Mouse (Mus musculus) heart, embryonic 14.5 days (tissue): ENCODE measurements at regions not wholly inside any gene's neighbourhood (a gene's known extent, or its start where the extent isn't known, plus 50 kb on each side); places are given as distances from the start of the nearest gene placed in this dataset.

ENCODE experiments used
- ATAC-seq: fragments of 200-750 bp; cut with Nextera tagmentation; 2 replicates; pipeline ENCODE4 v1.8.0; 2017; ENCODE audit warnings: low read depth, moderate TSS enrichment; ENCODE audit not compliant: insufficient number of reproducible peaks, insufficient read depth, low FRiP score
- H3K27ac ChIP-seq, 2 experiments: fragments of 200-500 bp in 1 of 2; fragments of 300-500 bp in 1 of 2; sonication (generic) in 1 of 2; replicated peaks in 1 of 2; 2 replicates each; pipeline ENCODE4 v1.5.1; 2012 to 2014; ENCODE audit warnings: low read depth in 2 of 2, low read length in 2 of 2, control low read depth in 1 of 2, mild to moderate bottlenecking in 1 of 2, mixed read lengths in 1 of 2; ENCODE audit not compliant: control insufficient read depth in 1 of 2, insufficient read depth in 1 of 2
- H3K27me3 ChIP-seq: fragments of 300-500 bp; sonication (generic); 2 replicates; pipeline ENCODE4 v1.6.1; 2014; ENCODE audit warnings: mild to moderate bottlenecking, low read length, control low read depth; ENCODE audit not compliant: control insufficient read depth, insufficient read depth
- H3K36me3 ChIP-seq: fragments of 300-500 bp; sonication (generic); 2 replicates; pipeline ENCODE4 v1.6.1; 2014; ENCODE audit warnings: mild to moderate bottlenecking, control low read depth, low read length, mixed read lengths; ENCODE audit not compliant: control insufficient read depth, insufficient read depth
- H3K4me1 ChIP-seq, 2 experiments: fragments of 200-500 bp in 1 of 2; fragments of 300-500 bp in 1 of 2; sonication (generic) in 1 of 2; 2 replicates each; pipeline ENCODE4 v1.6.1; 2012 to 2014; ENCODE audit warnings: low read length in 2 of 2, control low read depth in 1 of 2, mixed read lengths in 1 of 2; ENCODE audit not compliant: control insufficient read depth in 2 of 2, insufficient read depth in 2 of 2
- H3K4me2 ChIP-seq: fragments of 300-500 bp; sonication (generic); 2 replicates; pipeline ENCODE4 v1.6.1; 2014; ENCODE audit warnings: mild to moderate bottlenecking, low read length
- H3K4me3 ChIP-seq, 2 experiments: fragments of 200-500 bp in 1 of 2; fragments of 300-500 bp in 1 of 2; sonication (generic) in 1 of 2; 2 replicates each; pipeline ENCODE4 v1.5.1; 2012 to 2014; ENCODE audit warnings: low read length in 2 of 2, mild to moderate bottlenecking in 2 of 2, control low read depth in 1 of 2, low read depth in 1 of 2, moderate library complexity in 1 of 2; ENCODE audit not compliant: control insufficient read depth in 1 of 2, insufficient read depth in 1 of 2
- H3K9ac ChIP-seq: fragments of 300-500 bp; sonication (generic); 2 replicates; pipeline ENCODE4 v1.6.1; 2014; ENCODE audit warnings: mild to moderate bottlenecking, low read length
- H3K9me3 ChIP-seq: fragments of 300-500 bp; sonication (generic); 2 replicates; pipeline ENCODE4 v1.6.1; 2016; ENCODE audit warnings: low read length, control low read depth; ENCODE audit not compliant: control insufficient read depth
- WGBS: fragments of 180-500 bp; shearing (Covaris S2); extraction: QIAGEN DNeasy Blood & Tissue Kit; methylation state at CpG from one replicate; pipeline ENCODE4 v1.1.7; 2014; 5-methylcytosine and 5-hydroxymethylcytosine counted together

- H3K27ac ChIP-seq, result no peak overlapping the region
- no peak overlapping the region for H3K9ac ChIP-seq
- H3K36me3 ChIP-seq, result no peaks in the 10 kb centered on the region
- H3K4me2 ChIP-seq, result no peak overlapping the region
- no peak for ATAC-seq
- no peaks in the 10 kb centered on the region for H3K9me3 ChIP-seq
- no peak overlapping the region for H3K4me3 ChIP-seq
- 77% methylated on average over 9 of the region's 9 CpGs for WGBS
- H3K4me1 ChIP-seq, result peaks cover 8 to 11% of the 10 kb centered on the region in 2 experiments
- peaks cover 39% of the 10 kb centered on the region for H3K27me3 ChIP-seq
These were observed 126.7 kb downstream of the Mn1 start for GRCm38 (mm10) chr5:111543721-111544495.

- H3K27me3 ChIP-seq, result peaks cover 7% of the 10 kb centered on the region; the same call in 1 of the 2 replicates
- no peaks in the 10 kb centered on the region for H3K36me3 ChIP-seq
- ATAC-seq, result no peak
- H3K9ac ChIP-seq, result no peak overlapping the region
- H3K9me3 ChIP-seq, result no peaks in the 10 kb centered on the region
- no peak overlapping the region for H3K27ac ChIP-seq
- no peak overlapping the region for H3K4me3 ChIP-seq
- peaks cover 10 to 13% of the 10 kb centered on the region in 2 experiments for H3K4me1 ChIP-seq
- no peak overlapping the region for H3K4me2 ChIP-seq
- WGBS, result 58% methylated on average over 16 of the region's 16 CpGs
These were observed 136.6 kb downstream of the Mn1 start for GRCm38 (mm10) chr5:111553471-111554382.

GRCm38 (mm10) chr5:111554551-111555311, 137.6 kb downstream of the Mn1 start:
- H3K9me3 ChIP-seq, result no peaks in the 10 kb centered on the region
- H3K36me3 ChIP-seq, result no peaks in the 10 kb centered on the region
- no peak overlapping the region for H3K4me3 ChIP-seq
- no peak overlapping the region; a peak in 1 of 4 replicates for H3K27ac ChIP-seq
- no peak for ATAC-seq
- H3K4me2 ChIP-seq, result no peak overlapping the region
- H3K4me1 ChIP-seq, result peaks cover 10 to 13% of the 10 kb centered on the region in 2 experiments
- no peaks in the 10 kb centered on the region for H3K27me3 ChIP-seq
- 34% methylated on average over 24 of the region's 24 CpGs for WGBS
- H3K9ac ChIP-seq, result no peak overlapping the region; the same call in 1 of the 2 replicates

GRCm38 (mm10) chr5:111555312-111555957, 138.3 kb downstream of the Mn1 start:
- peaks cover 10 to 13% of the 10 kb centered on the region in 2 experiments for H3K4me1 ChIP-seq
- H3K9ac ChIP-seq, result no peak overlapping the region; the same call in 1 of the 2 replicates
- H3K27ac ChIP-seq, result peak overlapping the region; percentile 33 to 57
- no peaks in the 10 kb centered on the region for H3K36me3 ChIP-seq
- H3K4me2 ChIP-seq, result no peak overlapping the region
- H3K4me3 ChIP-seq, result no peak overlapping the region
- 35% methylated on average over 4 of the region's 5 CpGs for WGBS
- ATAC-seq, result no peak
- H3K9me3 ChIP-seq, result no peaks in the 10 kb centered on the region
- no peaks in the 10 kb centered on the region for H3K27me3 ChIP-seq

- no peak for ATAC-seq
- Histone ChIP-seq H3K4me1 (peaks cover 10 to 13% of the 10 kb centered on the region in 2 experiments), H3K9ac (no peak overlapping the region), H3K27ac (peak overlapping the region; percentile 33 to 57; a peak in 2 of 4 replicates), H3K27me3 (no peaks in the 10 kb centered on the region), H3K4me2 (no peak overlapping the region), H3K9me3 (no peaks in the 10 kb centered on the region), H3K36me3 (no peaks in the 10 kb centered on the region), H3K4me3 (no peak overlapping the region)
- WGBS, result 50% methylated on average over 7 of the region's 7 CpGs
These were observed 138.8 kb downstream of the Mn1 start for GRCm38 (mm10) chr5:111555981-111556380.

- H3K36me3 ChIP-seq, result no peaks in the 10 kb centered on the region
- WGBS, result 42% methylated on average over 9 of the region's 9 CpGs
- ATAC-seq, result no peak
- H3K9me3 ChIP-seq, result no peaks in the 10 kb centered on the region
- no peak overlapping the region for H3K4me3 ChIP-seq
- H3K27ac ChIP-seq, result no peak overlapping the region
- H3K4me2 ChIP-seq, result no peak overlapping the region
- H3K27me3 ChIP-seq, result no peaks in the 10 kb centered on the region
- H3K9ac ChIP-seq, result no peak overlapping the region
- peaks cover 0 to 8% of the 10 kb centered on the region in 2 experiments; a peak in 3 of 4 replicates for H3K4me1 ChIP-seq
These were observed 143.3 kb downstream of the Mn1 start for GRCm38 (mm10) chr5:111560432-111560831.

- Histone ChIP-seq H3K27ac (no peak overlapping the region), H3K4me2 (no peak overlapping the region), H3K4me1 (peaks cover 0 to under 1% of the 10 kb centered on the region in 2 experiments; a peak in 1 of 4 replicates), H3K36me3 (no peaks in the 10 kb centered on the region), H3K27me3 (no peaks in the 10 kb centered on the region), H3K9me3 (no peaks in the 10 kb centered on the region), H3K4me3 (no peak overlapping the region), H3K9ac (no peak overlapping the region)
- WGBS, result 78% methylated on average over 10 of the region's 10 CpGs
- no peak for ATAC-seq
These were observed 144.1 kb downstream of the Mn1 start for GRCm38 (mm10) chr5:111561301-111561700.
